Mouse (Mus musculus) forebrain, embryonic 12.5 days (tissue): ENCODE measurements around the gene Cd180. TPM values are rescaled to one million over a fixed set of nuclear protein-coding genes. Genes with fewer than 3 reads are reported as not detected.

Source experiments
- ATAC-seq: fragments of 200-750 bp; cut with Nextera tagmentation; 2 replicates; pipeline ENCODE4 v1.8.0; 2017; ENCODE audit warnings: moderate TSS enrichment; ENCODE audit not compliant: low FRiP score
- H3K27ac ChIP-seq: fragments of 300-500 bp; sonication (generic); 2 replicates; pipeline ENCODE4 v1.5.1; 2016; ENCODE audit warnings: mild to moderate bottlenecking
- H3K27me3 ChIP-seq: fragments of 300-500 bp; sonication (generic); 2 replicates; pipeline ENCODE4 v1.6.1; 2016; ENCODE audit warnings: mild to moderate bottlenecking
- H3K36me3 ChIP-seq: fragments of 300-500 bp; sonication (generic); replicated peaks from 2 replicates; pipeline ENCODE4 v1.6.1; 2016; ENCODE audit warnings: mild to moderate bottlenecking
- H3K4me1 ChIP-seq: fragments of 300-500 bp; sonication (generic); 2 replicates; pipeline ENCODE4 v1.6.1; 2016
- H3K4me2 ChIP-seq: fragments of 300-500 bp; sonication (generic); 2 replicates; pipeline ENCODE4 v1.6.1; 2016; ENCODE audit warnings: mild to moderate bottlenecking, moderate library complexity
- H3K4me3 ChIP-seq: fragments of 300-500 bp; sonication (generic); replicated peaks from 2 replicates; pipeline ENCODE4 v1.5.1; 2016; ENCODE audit warnings: mild to moderate bottlenecking
- H3K9ac ChIP-seq: fragments of 300-500 bp; sonication (generic); 2 replicates; pipeline ENCODE4 v1.6.1; 2016; ENCODE audit warnings: mild to moderate bottlenecking
- H3K9me3 ChIP-seq: fragments of 300-500 bp; sonication (generic); 2 replicates; pipeline ENCODE4 v1.6.1; 2016
- WGBS: fragments of 180-500 bp; shearing (Covaris S2); methylation state at CpG from one replicate; pipeline ENCODE4 v1.1.7; 2016; 5-methylcytosine and 5-hydroxymethylcytosine counted together
- polyA plus RNA-seq: library from polyadenylated mRNA; unstranded; fragments of >200 nt; fragmentation: Nextera tagmentation; extraction: Ambion mirVana; gene quantifications from 2 replicates; pipeline ENCODE4 v1.2.1, GENCODE M21; 2016

Cd180 gene
- polyA plus RNA-seq, 1 experiment from 2014 or later, result 0.50 TPM

- Histone ChIP-seq H3K4me2 (no peak overlapping the region), H3K9me3 (no peaks in the 10 kb centered on the region), H3K4me3 (no peak overlapping the region), H3K9ac (no peak overlapping the region), H3K27ac (no peak overlapping the region), H3K36me3 (peaks cover 20% of the 10 kb centered on the region), H3K4me1 (no peaks in the 10 kb centered on the region), H3K27me3 (no peaks in the 10 kb centered on the region)
- WGBS, result 92% methylated on average over 10 of the region's 10 CpGs
- no peak for ATAC-seq
Observed at GRCm38 (mm10) chr13:102749891-102750290, 56.5 kb downstream of the Cd180 start.

DNA sequence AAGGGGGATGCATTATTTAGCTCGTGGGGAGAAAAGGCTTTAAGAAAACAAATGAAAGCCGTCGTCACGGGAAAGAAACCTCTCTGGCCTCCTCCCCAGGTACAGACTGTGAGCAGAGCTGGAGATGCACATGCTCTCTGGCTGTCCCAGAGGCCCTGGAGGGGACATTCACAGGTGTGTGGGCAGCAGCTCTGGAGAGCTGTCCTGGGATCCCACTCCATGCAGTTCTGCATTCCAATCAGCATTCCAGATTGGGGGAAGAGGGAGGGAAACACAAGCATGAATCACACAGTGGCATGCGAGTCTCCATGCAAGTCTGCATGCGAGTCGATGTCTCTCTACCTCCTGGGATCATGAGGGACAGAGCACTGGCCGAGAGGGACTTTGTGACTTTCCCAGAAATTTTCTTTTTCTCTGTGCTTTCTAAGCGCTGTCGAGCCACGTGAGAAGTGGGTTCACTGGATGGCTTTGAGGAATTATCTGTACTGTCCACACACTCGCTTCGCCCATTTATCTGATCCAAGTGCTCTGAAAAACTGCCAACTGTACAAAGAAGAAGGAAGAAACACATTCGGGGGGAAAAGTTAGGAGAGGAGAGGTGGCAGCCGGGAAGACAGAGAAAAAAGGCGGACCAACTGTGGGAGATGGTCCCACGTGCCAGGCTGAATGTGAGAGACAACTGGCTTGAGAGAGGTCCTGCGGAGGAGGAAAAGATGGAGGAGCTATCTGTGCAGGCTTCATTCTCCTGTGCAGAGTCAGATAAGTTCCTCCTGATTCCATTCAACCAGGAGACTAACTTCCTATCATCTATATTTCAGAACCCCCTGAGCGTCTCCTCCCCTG lies 60.6 kb downstream of the Cd180 start:
- H3K4me1 ChIP-seq, result no peaks in the 10 kb centered on the region
- H3K9ac ChIP-seq, result no peak overlapping the region
- no peak overlapping the region for H3K4me2 ChIP-seq
- no peak overlapping the region for H3K27ac ChIP-seq
- H3K4me3 ChIP-seq, result no peak overlapping the region
- no peaks in the 10 kb centered on the region for H3K9me3 ChIP-seq
- no peak for ATAC-seq
- no peaks in the 10 kb centered on the region for H3K27me3 ChIP-seq
- peaks cover 35% of the 10 kb centered on the region for H3K36me3 ChIP-seq
- WGBS, result 91% methylated on average over 19 of the region's 19 CpGs

GRCm38 (mm10) chr13:102755124-102755523 lies 61.8 kb downstream of the Cd180 start:
- Histone ChIP-seq H3K4me1 (no peaks in the 10 kb centered on the region), H3K27ac (no peak overlapping the region), H3K9me3 (no peaks in the 10 kb centered on the region), H3K36me3 (peaks cover 31% of the 10 kb centered on the region), H3K4me3 (no peak overlapping the region), H3K4me2 (no peak overlapping the region), H3K9ac (no peak overlapping the region), H3K27me3 (no peaks in the 10 kb centered on the region)
- 97% methylated on average over 8 of the region's 8 CpGs for WGBS
- no peak for ATAC-seq

DNA sequence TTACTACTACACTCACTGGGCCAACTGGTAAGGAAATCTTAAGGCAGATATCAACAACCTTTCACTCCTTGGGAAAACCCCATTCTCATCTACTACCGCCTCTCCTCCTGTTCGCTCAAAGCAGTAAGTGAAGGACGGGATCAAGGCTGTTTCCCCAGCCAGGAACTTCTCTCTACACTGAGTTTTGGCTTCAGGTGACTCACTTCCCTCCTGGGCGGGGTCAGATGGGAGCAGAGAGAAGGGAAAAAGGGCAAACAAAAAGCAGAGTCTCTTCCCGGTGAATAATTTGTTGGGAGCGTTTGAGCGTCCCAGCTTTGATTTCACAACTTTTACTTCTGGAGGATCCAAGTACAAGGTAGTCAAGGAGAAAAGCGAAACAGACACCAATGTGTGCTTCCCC lies 62.7 kb downstream of the Cd180 start:
- Histone ChIP-seq H3K27me3 (no peaks in the 10 kb centered on the region), H3K9ac (no peak overlapping the region), H3K4me3 (no peak overlapping the region), H3K9me3 (no peaks in the 10 kb centered on the region), H3K4me2 (no peak overlapping the region), H3K27ac (no peak overlapping the region), H3K36me3 (peaks cover 23% of the 10 kb centered on the region), H3K4me1 (no peaks in the 10 kb centered on the region)
- ATAC-seq, result no peak
- 92% methylated on average over 8 of the region's 8 CpGs for WGBS

- no peaks in the 10 kb centered on the region for H3K9me3 ChIP-seq
- H3K4me3 ChIP-seq, result no peak overlapping the region
- no peaks in the 10 kb centered on the region; the same call in 1 of the 2 replicates for H3K4me1 ChIP-seq
- ATAC-seq, result no peak
- no peak overlapping the region for H3K4me2 ChIP-seq
- no peaks in the 10 kb centered on the region for H3K27me3 ChIP-seq
- H3K36me3 ChIP-seq, result peaks cover 20% of the 10 kb centered on the region
- H3K9ac ChIP-seq, result no peak overlapping the region
- no peak overlapping the region for H3K27ac ChIP-seq
- WGBS, result 97% methylated on average over 6 of the region's 6 CpGs
Observed at GRCm38 (mm10) chr13:102758021-102758420, 64.7 kb downstream of the Cd180 start.

DNA sequence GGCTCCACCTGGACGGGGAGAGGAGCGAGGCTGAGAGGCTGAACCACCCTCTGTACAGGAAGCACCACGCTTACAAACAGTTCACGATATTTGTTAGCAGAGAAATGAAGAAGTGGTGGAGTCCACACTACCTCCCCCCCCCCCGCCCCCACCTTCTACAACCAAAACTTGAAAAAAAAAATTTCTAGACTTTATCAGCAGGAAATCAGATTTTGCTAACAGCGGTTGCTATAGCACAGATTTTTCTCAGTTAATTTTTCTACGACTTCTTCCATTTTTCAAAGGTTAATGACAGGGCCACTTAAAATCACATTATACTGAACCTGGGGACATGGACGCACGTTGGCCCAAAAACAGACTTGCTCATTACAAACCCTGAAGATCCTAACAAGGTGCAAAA lies 68.1 kb downstream of the Cd180 start:
- no peak overlapping the region for H3K4me3 ChIP-seq
- H3K4me2 ChIP-seq, result no peak overlapping the region
- no peaks in the 10 kb centered on the region for H3K9me3 ChIP-seq
- H3K9ac ChIP-seq, result no peak overlapping the region
- H3K36me3 ChIP-seq, result peaks cover 21% of the 10 kb centered on the region
- ATAC-seq, result no peak
- 90% methylated on average over 9 of the region's 9 CpGs for WGBS
- H3K4me1 ChIP-seq, result peaks cover 11% of the 10 kb centered on the region; the same call in 1 of the 2 replicates
- H3K27me3 ChIP-seq, result no peaks in the 10 kb centered on the region
- H3K27ac ChIP-seq, result no peak overlapping the region

GRCm38 (mm10) chr13:102762203-102762602 lies 68.8 kb downstream of the Cd180 start:
- no peak overlapping the region for H3K4me2 ChIP-seq
- H3K27me3 ChIP-seq, result no peaks in the 10 kb centered on the region
- H3K4me1 ChIP-seq, result peaks cover 11% of the 10 kb centered on the region; the same call in 1 of the 2 replicates
- H3K4me3 ChIP-seq, result no peak overlapping the region
- whole genome bisulfite sequencing, result 95% methylated on average over 10 of the region's 10 CpGs
- no peaks in the 10 kb centered on the region for H3K9me3 ChIP-seq
- peaks cover 20% of the 10 kb centered on the region for H3K36me3 ChIP-seq
- H3K27ac ChIP-seq, result no peak overlapping the region
- ATAC-seq, result no peak
- H3K9ac ChIP-seq, result no peak overlapping the region

DNA sequence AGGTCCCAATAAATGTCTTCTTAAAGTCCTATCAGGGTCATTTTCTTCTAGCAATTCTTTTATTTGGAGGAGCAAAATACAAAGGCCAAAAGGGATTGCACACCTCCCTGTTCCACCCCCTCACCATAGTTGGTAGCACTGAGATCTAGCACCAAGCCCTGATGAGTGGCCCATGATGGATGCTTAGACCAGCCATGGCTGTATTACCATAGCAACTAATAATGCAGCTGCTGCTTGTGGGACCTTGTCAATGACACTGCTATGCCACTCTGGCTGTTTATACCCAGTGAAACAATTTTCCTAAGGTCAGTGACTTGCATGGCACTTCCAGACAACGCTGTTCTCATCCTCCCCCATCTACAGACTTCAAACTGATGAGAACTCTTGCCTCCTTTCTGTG lies 70.9 kb downstream of the Cd180 start:
- H3K4me1 ChIP-seq, result peaks cover 17% of the 10 kb centered on the region; the same call in 1 of the 2 replicates
- no peak for ATAC-seq
- 96% methylated on average over 1 of the region's 1 CpGs for WGBS

DNA sequence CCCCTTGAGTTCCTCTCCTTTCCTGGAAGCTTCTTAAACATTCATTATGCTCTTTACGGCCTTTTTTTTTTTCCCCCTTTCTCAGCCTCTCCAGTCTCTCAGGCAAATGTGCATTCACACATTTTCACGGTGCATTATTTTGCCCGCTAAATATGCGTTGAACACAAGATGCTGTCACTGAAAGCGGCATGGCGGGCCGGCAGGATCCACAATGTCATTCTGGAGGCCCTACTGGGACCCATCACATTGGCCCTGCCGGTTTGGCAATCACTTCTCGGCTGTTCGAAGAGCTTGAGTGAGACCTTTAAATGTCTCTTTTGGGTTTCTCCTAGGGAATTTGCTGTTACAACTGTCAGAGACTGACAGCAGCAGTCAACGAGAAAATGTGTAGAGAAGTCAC lies 71.9 kb downstream of the Cd180 start:
- peaks cover 17% of the 10 kb centered on the region; the same call in 1 of the 2 replicates for H3K4me1 ChIP-seq
- no peaks in the 10 kb centered on the region for H3K27me3 ChIP-seq
- H3K4me2 ChIP-seq, result no peak overlapping the region
- H3K9ac ChIP-seq, result no peak overlapping the region
- ATAC-seq, result no peak
- peaks cover 5% of the 10 kb centered on the region; the same call in 1 of the 2 replicates for H3K36me3 ChIP-seq
- no peak overlapping the region for H3K4me3 ChIP-seq
- 78% methylated on average over 11 of the region's 11 CpGs for WGBS
- H3K27ac ChIP-seq, result no peak overlapping the region
- no peaks in the 10 kb centered on the region for H3K9me3 ChIP-seq

More for the DNA sequence above, 70.9 kb downstream of the Cd180 start:
- no peak overlapping the region for H3K27ac ChIP-seq
- no peaks in the 10 kb centered on the region for H3K27me3 ChIP-seq
- H3K9ac ChIP-seq, result no peak overlapping the region
- H3K4me3 ChIP-seq, result no peak overlapping the region
- peaks cover 5% of the 10 kb centered on the region; the same call in 1 of the 2 replicates for H3K36me3 ChIP-seq
- H3K9me3 ChIP-seq, result no peaks in the 10 kb centered on the region
- H3K4me2 ChIP-seq, result no peak overlapping the region

DNA sequence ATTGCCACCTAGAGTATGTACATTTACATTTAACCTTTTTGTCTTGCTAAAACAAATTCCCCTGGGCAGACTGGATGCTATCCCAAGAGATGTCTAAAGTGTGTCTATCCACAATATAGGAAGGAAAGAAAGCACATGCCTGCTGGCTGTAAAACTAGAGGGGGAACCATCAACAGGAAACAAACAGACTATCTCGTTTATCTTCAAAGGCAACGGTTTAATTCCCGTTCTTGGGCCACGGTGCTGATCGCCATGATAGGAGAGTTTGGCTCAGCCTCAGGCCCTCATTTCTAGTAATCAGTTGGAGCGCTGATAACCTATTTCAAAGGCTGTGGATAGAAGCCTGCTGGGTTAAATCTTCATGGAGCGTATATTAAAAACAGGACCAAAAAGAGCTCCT lies 73.8 kb downstream of the Cd180 start:
- Histone ChIP-seq H3K27ac (no peak overlapping the region), H3K4me3 (no peak overlapping the region), H3K36me3 (0 out of 2 replicates have a peak, but pooled peaks cover 5% of the 10 kb centered on the region), H3K9ac (no peak overlapping the region), H3K4me1 (peaks cover 17% of the 10 kb centered on the region; the same call in 1 of the 2 replicates), H3K4me2 (no peak overlapping the region), H3K27me3 (no peaks in the 10 kb centered on the region), H3K9me3 (no peaks in the 10 kb centered on the region)
- whole genome bisulfite sequencing, result 88% methylated on average over 7 of the region's 7 CpGs
- ATAC-seq, result no peak

GRCm38 (mm10) chr13:102768512-102768911 lies 75.2 kb downstream of the Cd180 start:
- H3K9me3 ChIP-seq, result no peaks in the 10 kb centered on the region
- peaks cover 17% of the 10 kb centered on the region; the same call in 1 of the 2 replicates for H3K4me1 ChIP-seq
- no peak overlapping the region for H3K4me3 ChIP-seq
- ATAC-seq, result no peak
- H3K27ac ChIP-seq, result 0 out of 2 replicates have a peak overlapping the region, but pooled peaks have one; percentile 43
- 0 out of 2 replicates have a peak, but pooled peaks cover 5% of the 10 kb centered on the region for H3K36me3 ChIP-seq
- 81% methylated on average over 11 of the region's 11 CpGs for WGBS
- H3K9ac ChIP-seq, result no peak overlapping the region
- H3K4me2 ChIP-seq, result no peak overlapping the region
- H3K27me3 ChIP-seq, result no peaks in the 10 kb centered on the region

- Histone ChIP-seq H3K27me3 (no peaks in the 10 kb centered on the region), H3K4me2 (no peak overlapping the region), H3K9me3 (no peaks in the 10 kb centered on the region), H3K27ac (no peak overlapping the region), H3K36me3 (0 out of 2 replicates have a peak, but pooled peaks cover 2% of the 10 kb centered on the region), H3K4me3 (no peak overlapping the region), H3K4me1 (peaks cover 11% of the 10 kb centered on the region; the same call in 1 of the 2 replicates), H3K9ac (no peak overlapping the region)
- ATAC-seq, result no peak
- WGBS, result 87% methylated on average over 8 of the region's 8 CpGs
Observed at GRCm38 (mm10) chr13:102770194-102770593, 76.8 kb downstream of the Cd180 start.
